Mouse (Mus musculus) Patski (cell line): ENCODE measurements at regions not wholly inside any gene's neighbourhood (a gene's known extent, or its start where the extent isn't known, plus 50 kb on each side); places are given as distances from the start of the nearest gene placed in this dataset.

ENCODE experiments used
- ATAC-seq: fragments of 100-300 bp; one replicate; pipeline ENCODE4 v1.8.0; 2021
- CTCF ChIA-PET: fragments of 350-600 bp; sonication (Branson Sonifier 250); formaldehyde crosslinking; loops from one replicate; lab custom pipeline; 2022; ENCODE audit warnings: inconsistent platforms; lab: Charles Lee
- POLR2A ChIA-PET: fragments of 350-600 bp; sonication (Branson Sonifier 250); formaldehyde crosslinking; loops from one replicate; lab custom pipeline; 2022; ENCODE audit warnings: antibody characterized with exemption, inconsistent platforms; lab: Charles Lee
- DNase-seq: peaks from one replicate; pipeline ENCODE4 v3.0.0-alpha.2; 2011; ENCODE audit warnings: low read depth, low spot score
- H3K27me3 ChIP-seq: fragments of 371-371 bp; one replicate; pipeline ENCODE4 v1.5.1; 2021
- CTCF ChIP-seq: fragments of 100-300 bp; IDR thresholded peaks from one replicate; pipeline ENCODE4 v1.5.1; 2021
- in situ Hi-C: fragments of 300-500 bp; cut with MboI; formaldehyde crosslinking; loops from 3 replicates; pipeline ENCODE4 v1.11.1; 2018; ENCODE audit warnings: low pct_unique_long_range_greater_than_20kb, mixed read lengths

GRCm38 (mm10) chr15:74423001-74423400, 213.2 kb downstream of the Mroh4 start:
- ChIA-PET CTCF (no interaction called here), POLR2A (no interaction called here)
- no peak for TF ChIP-seq CTCF
- no peak for ATAC-seq
- in situ Hi-C loops, result no loop called here
- H3K27me3 ChIP-seq, result peaks cover 3% of the 10 kb centered on the region
- DNase-seq, result no peak

GRCm38 (mm10) chr15:74420550-74420949, 215.6 kb downstream of the Mroh4 start:
- TF ChIP-seq CTCF, result no peak
- DNase-seq, result no peak
- ChIA-PET CTCF (no interaction called here), POLR2A (no interaction called here)
- no peak for ATAC-seq
- in situ Hi-C loops, result no loop called here
- H3K27me3 ChIP-seq, result peaks cover 3% of the 10 kb centered on the region

- no peak for TF ChIP-seq CTCF
- in situ Hi-C loops, result no loop called here
- ChIA-PET CTCF (no interaction called here), POLR2A (no interaction called here)
- DNase-seq, result no peak
- H3K27me3 ChIP-seq, result peaks cover 12% of the 10 kb centered on the region
- no peak for ATAC-seq
Observed at GRCm38 (mm10) chr15:74418635-74419034, 217.5 kb downstream of the Mroh4 start.

DNA sequence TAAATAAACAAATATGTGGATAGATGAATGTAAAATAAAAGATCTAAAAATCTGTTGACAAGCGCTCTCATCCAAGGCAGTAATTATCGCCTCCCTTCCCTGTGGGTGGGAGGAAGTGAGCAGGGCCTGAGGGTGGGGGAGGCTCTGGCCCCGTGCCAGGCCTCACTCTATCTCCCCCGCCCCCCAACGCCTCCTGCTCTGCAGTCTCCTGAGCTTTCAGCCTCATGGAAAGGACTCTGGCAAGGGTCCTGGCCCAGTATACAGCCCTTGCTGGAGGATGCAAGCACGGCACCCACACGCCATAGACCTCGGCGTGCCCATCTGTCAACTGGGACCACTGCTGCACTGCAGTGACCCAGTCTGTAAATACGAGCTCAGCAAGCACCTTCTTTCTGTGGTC, 222.9 kb downstream of the Mroh4 start:
- in situ Hi-C loops, result no loop called here
- no peak for DNase-seq
- ChIA-PET POLR2A (no interaction called here), CTCF (no interaction called here)
- TF ChIP-seq CTCF, result no peak
- H3K27me3 ChIP-seq, result peaks cover 9% of the 10 kb centered on the region
- no peak for ATAC-seq

DNA sequence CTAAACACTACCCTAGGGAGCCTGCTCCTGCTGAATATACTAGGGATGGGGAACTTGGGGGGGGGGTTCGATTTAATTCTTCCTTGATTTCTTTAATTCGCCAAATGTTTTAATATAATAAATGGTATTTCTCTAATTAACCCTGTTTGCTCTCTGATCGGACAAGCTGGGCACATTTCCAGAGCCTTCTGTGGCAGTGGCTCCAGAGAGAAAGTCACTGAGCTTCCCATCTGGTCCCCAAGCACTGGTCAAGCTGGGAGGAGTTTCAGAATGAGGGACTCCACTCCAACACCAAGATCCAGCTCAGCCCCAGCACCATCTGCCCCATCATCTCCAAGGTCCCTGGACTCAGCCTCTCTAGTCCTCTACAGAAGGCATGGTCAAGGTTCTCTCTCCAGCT, 223.9 kb downstream of the Mroh4 start:
- no peak for DNase-seq
- TF ChIP-seq CTCF, result no peak
- in situ Hi-C loops, result no loop called here
- peaks cover 9% of the 10 kb centered on the region for H3K27me3 ChIP-seq
- ATAC-seq, result no peak
- POLR2A ChIA-PET, result interaction anchor here (0.7 kb wide), 1 partner anchor 10 kb away, joined by 4 read pairs; no protein-coding TSS in a partner anchor
- CTCF ChIA-PET, result interaction anchor here (1.5 kb wide), 1 partner anchor 31 kb away, joined by 3 read pairs; no protein-coding TSS in a partner anchor

DNA sequence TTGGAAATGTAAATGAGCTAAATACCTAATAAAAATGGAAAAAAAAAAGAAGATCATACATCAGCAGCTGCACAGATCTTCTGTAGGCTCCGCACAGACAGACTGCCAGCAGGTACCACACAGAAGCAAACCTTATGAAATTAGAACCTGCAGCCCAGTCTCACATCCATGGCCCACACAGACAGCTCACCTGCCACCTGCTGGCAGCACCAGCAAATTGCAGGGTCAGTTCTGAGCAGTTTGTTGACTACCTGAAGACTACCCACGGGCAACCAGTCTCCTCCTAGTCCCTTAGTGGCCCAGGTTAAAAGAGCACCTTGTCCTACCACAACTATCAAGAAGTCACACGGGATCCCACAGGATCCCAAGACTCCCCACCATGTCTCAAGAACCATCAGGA, 225.1 kb downstream of the Mroh4 start:
- ChIA-PET CTCF (no interaction called here), POLR2A (no interaction called here)
- no peak for TF ChIP-seq CTCF
- in situ Hi-C loops, result no loop called here
- ATAC-seq (no peak), DNase-seq (no peak)
- peaks cover 9% of the 10 kb centered on the region for H3K27me3 ChIP-seq

GRCm38 (mm10) chr15:74404866-74405265, 231.3 kb downstream of the Mroh4 start:
- ChIA-PET POLR2A (no interaction called here), CTCF (no interaction called here)
- DNase-seq (no peak), ATAC-seq (no peak)
- in situ Hi-C loops, result loop anchor here (5.0 kb wide), 1 partner anchor 408 kb away; no protein-coding TSS in a partner anchor
- TF ChIP-seq CTCF, result no peak
- H3K27me3 ChIP-seq, result no peaks in the 10 kb centered on the region

DNA sequence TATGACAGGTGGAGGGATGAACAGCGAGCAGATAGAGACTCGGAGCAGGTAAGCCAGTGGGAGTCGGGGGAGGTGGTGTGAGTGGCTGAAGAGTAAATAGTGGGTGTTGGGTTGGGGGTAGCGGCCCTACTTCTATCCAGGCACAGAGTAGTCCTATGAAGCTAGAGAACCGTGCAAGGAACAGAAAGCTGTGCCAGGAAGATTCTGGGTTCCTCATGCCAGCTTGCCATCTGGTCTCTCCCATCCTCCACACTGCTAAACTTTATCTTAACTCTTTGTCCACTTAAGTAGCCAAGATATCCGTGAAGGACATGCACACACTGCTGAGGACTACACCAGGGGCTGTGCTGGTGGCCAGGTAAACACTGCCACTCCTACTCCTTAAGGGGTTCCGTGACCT, 234.9 kb downstream of the Mroh4 start:
- no peaks in the 10 kb centered on the region for H3K27me3 ChIP-seq
- in situ Hi-C loops, result no loop called here
- DNase-seq, result no peak
- no peak for TF ChIP-seq CTCF
- ATAC-seq, result no peak
- ChIA-PET POLR2A (no interaction called here), CTCF (no interaction called here)

DNA sequence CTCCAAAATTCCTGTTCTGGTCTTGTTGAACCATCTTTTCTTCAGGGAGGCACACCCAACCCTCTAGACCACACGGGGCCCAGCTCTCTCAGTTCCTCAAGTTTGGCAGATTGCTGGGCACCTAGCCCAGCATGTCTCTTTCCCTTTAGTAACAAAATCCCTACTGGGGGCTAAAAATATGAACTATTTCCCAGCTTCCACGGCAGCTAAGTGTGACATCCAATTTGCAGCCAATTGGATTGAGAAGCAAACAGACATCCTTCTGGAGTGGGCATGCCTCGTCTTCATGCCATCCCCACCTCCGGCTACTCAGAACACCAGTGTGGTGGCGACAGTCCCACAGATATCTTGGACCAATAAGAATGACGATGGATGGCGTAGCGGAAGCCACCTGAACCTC, 240.1 kb downstream of the Mroh4 start:
- DNase-seq (no peak), ATAC-seq (no peak)
- peaks cover 4% of the 10 kb centered on the region for H3K27me3 ChIP-seq
- TF ChIP-seq CTCF, result no peak
- ChIA-PET POLR2A (no interaction called here), CTCF (no interaction called here)
- in situ Hi-C loops, result no loop called here

DNA sequence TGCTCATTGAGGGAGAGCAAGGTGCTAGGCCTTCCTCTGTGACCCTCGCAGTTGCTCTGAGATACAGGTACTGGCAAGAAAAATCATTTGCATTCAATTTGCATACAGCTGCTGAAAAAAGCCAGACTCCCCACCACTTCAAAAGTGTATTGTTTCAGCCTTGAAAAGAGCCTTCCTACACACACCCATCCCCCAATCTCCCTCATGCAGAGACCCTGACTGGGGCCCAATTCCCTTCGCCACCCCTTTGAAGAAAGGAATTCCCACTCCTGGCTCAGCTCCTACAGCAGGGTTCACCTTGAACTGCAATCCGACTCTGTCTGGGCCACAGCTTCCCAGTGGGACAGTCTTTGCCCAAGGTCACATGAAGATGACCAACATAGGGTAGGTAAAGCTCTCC, 248.6 kb downstream of the Mroh4 start:
- POLR2A ChIA-PET, result no interaction called here
- in situ Hi-C loops, result no loop called here
- H3K27me3 ChIP-seq, result peaks cover 9% of the 10 kb centered on the region
- no peak for TF ChIP-seq CTCF
- DNase-seq, result no peak
- no peak for ATAC-seq
- CTCF ChIA-PET, result no interaction called here

DNA sequence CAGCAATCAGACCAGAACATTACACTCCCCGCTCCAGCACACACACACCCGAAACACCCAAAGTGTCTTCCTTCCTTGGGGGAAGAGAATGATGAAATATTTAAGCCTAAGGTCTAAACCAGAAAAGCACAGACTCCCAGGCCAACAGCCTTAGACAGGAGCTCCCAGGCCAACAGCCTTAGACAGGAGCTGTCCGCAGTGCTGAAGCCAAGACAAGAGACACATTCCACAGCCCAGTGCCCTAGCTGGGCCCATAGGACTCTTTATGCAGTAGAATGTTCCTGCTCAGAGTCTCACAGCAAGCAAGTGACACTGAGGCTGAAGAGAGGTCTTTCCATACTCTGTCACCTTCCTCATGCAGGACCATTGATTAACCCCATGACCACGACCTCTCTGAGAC, 253.6 kb downstream of the Mroh4 start:
- ATAC-seq (no peak), DNase-seq (no peak)
- no peak for TF ChIP-seq CTCF
- ChIA-PET CTCF (no interaction called here), POLR2A (no interaction called here)
- no peaks in the 10 kb centered on the region for H3K27me3 ChIP-seq
- in situ Hi-C loops, result no loop called here

- CTCF ChIA-PET, result no interaction called here
Observed at GRCm38 (mm10) chr15:74379366-74379765, 256.8 kb downstream of the Mroh4 start.

More at GRCm38 (mm10) chr15:74379366-74379765, 256.8 kb downstream of the Mroh4 start:
- no peak for DNase-seq
- POLR2A ChIA-PET, result no interaction called here
- H3K27me3 ChIP-seq, result no peaks in the 10 kb centered on the region
- TF ChIP-seq CTCF, result no peak
- ATAC-seq, result no peak
- in situ Hi-C loops, result no loop called here
